Mouse (Mus musculus) neural tube, embryonic 14.5 days (tissue): ENCODE results near the gene Samd14. TPM values are rescaled to one million over a fixed set of nuclear protein-coding genes. Genes with fewer than 3 reads are reported as not detected.

Source experiments
- polyA plus RNA-seq: library from polyadenylated mRNA; unstranded; fragments of >200 nt; fragmentation: Nextera tagmentation; extraction: Ambion mirVana; gene quantifications from 2 replicates; pipeline ENCODE4 v1.2.1, GENCODE M21; 2014

Samd14 gene
- polyA plus RNA-seq, 1 experiment from 2014 or later: 131 TPM

Other genes starting within 250 kb of the Samd14 start
- not detected in 2 replicates for gene Tmem92, start 227.2 kb upstream of the Samd14 start, polyA plus RNA-seq
- 7.4 and 239 TPM in 2 replicates for gene Col1a1, start 73.7 kb upstream of the Samd14 start, polyA plus RNA-seq
- gene Hils1, start 42.3 kb upstream of the Samd14 start, polyA plus RNA-seq: not detected in 2 replicates
- gene Sgca, start 33.6 kb upstream of the Samd14 start, polyA plus RNA-seq: not detected in 2 replicates
- gene Ppp1r9b, start 18.8 kb upstream of the Samd14 start, polyA plus RNA-seq: 27.7 and 29.8 TPM in 2 replicates
- 21.8 and 23.1 TPM in 2 replicates for gene Pdk2, start 31.5 kb downstream of the Samd14 start, polyA plus RNA-seq
- 13.8 and 13.9 TPM in 2 replicates for gene Itga3, start 66.9 kb downstream of the Samd14 start, polyA plus RNA-seq
- 0.23 TPM in 1 of 2 replicates, not detected in the other for gene Dlx3, start 110.2 kb downstream of the Samd14 start, polyA plus RNA-seq
- not detected in 2 replicates for gene Dlx4, start 136.4 kb downstream of the Samd14 start, polyA plus RNA-seq